Mouse (Mus musculus): ENCODE data around the gene Mrpl37.
A peak's percentile ranks its signal among the peaks of the same experiment; 100 is the strongest.
"Not testable (repeated sequence)": the region's sequence is repeated elsewhere in the genome, so short reads cannot be mapped to it uniquely, and the experiment has no call there.

Mrpl37 gene

GRCm38 (mm10) chr4:107066252-107067124 lies at the start of gene Mrpl37, which contains the start of gene Cyb5rl:
TSS of gene Mrpl37 (minus strand) at chr4:107066868.
TSS of gene Cyb5rl (plus strand) at chr4:107066988.
- peak; percentile 96 for DNase-seq

GRCm38 (mm10) chr4:107114278-107114677 lies 47.6 kb upstream of the Mrpl37 start:
- DNase-seq = no peak

GRCm38 (mm10) chr4:107109181-107109580 lies 42.5 kb upstream of the Mrpl37 start:
- DNase-seq = not testable (repeated sequence)

GRCm38 (mm10) chr4:107108291-107108731 lies 41.6 kb upstream of the Mrpl37 start:
- peak; percentile 37 for DNase-seq

- DNase-seq = no peak
Observed at GRCm38 (mm10) chr4:107106777-107107176, 40.1 kb upstream of the Mrpl37 start.

GRCm38 (mm10) chr4:107102220-107102619 lies 35.6 kb upstream of the Mrpl37 start:
- no peak for DNase-seq

GRCm38 (mm10) chr4:107098791-107099525 lies 32.3 kb upstream of the Mrpl37 start:
- DNase-seq = no peak

- DNase-seq = no peak
Observed at GRCm38 (mm10) chr4:107098375-107098774, 31.7 kb upstream of the Mrpl37 start.

GRCm38 (mm10) chr4:107097871-107098270 lies 31.2 kb upstream of the Mrpl37 start:
- no peak for DNase-seq

- DNase-seq = no peak
Observed at GRCm38 (mm10) chr4:107096841-107097373, 30.2 kb upstream of the Mrpl37 start, which contains the start of gene Cdcp2. TSS of gene Cdcp2 (plus strand) at chr4:107096891.

GRCm38 (mm10) chr4:107096043-107096442 lies 29.4 kb upstream of the Mrpl37 start:
- no peak for DNase-seq

GRCm38 (mm10) chr4:107094484-107095187 lies 28.0 kb upstream of the Mrpl37 start:
- DNase-seq = no peak

- no peak for DNase-seq
Observed at GRCm38 (mm10) chr4:107091696-107092095, 25.0 kb upstream of the Mrpl37 start.

GRCm38 (mm10) chr4:107084858-107085257 lies 18.2 kb upstream of the Mrpl37 start:
- peak; percentile 92 for DNase-seq

- no peak for DNase-seq
Observed at GRCm38 (mm10) chr4:107084343-107084742, 17.7 kb upstream of the Mrpl37 start.

GRCm38 (mm10) chr4:107083126-107083525 lies 16.5 kb upstream of the Mrpl37 start:
- no peak for DNase-seq

- DNase-seq = peak; percentile 14
Observed at GRCm38 (mm10) chr4:107082185-107082584, 15.5 kb upstream of the Mrpl37 start.

GRCm38 (mm10) chr4:107079716-107080115 lies 13.0 kb upstream of the Mrpl37 start:
- DNase-seq = no peak

- DNase-seq = no peak
Observed at GRCm38 (mm10) chr4:107078894-107079293, 12.2 kb upstream of the Mrpl37 start.

GRCm38 (mm10) chr4:107075456-107075855 lies 8.8 kb upstream of the Mrpl37 start:
- DNase-seq = peak; percentile 32

GRCm38 (mm10) chr4:107072343-107072742 lies 5.7 kb upstream of the Mrpl37 start:
- DNase-seq = no peak

- no peak for DNase-seq
Observed at GRCm38 (mm10) chr4:107067151-107067840, 628 bp upstream of the Mrpl37 start.

Measured in layer of hippocampus, adult 9-11 months (tissue).